Mouse (Mus musculus): ENCODE measurements around the gene Nup54. TPM values are rescaled to one million over a fixed set of nuclear protein-coding genes. Genes with fewer than 3 reads are reported as not detected.

Gene Nup54
- polyA plus RNA-seq, 1 experiment from 2014 or later, result 51.0 TPM

GRCm38 (mm10) chr5:92386643-92387042 lies 48.4 kb downstream of the Nup54 start:
- Histone ChIP-seq H3K27me3 (peaks cover 14% of the 10 kb centered on the region), H3K27ac (no peak overlapping the region), H3K4me2 (no peak overlapping the region), H3K36me3 (no peaks in the 10 kb centered on the region), H3K9me3 (no peaks in the 10 kb centered on the region), H3K4me3 (no peak overlapping the region), H3K9ac (no peak overlapping the region), H3K4me1 (replicated peaks) (peaks cover 7% of the 10 kb centered on the region; the same call in 1 of the 2 replicates)
- ATAC-seq (ENCODE audit: low FRiP score), result no peak
- 48% methylated on average over 6 of the region's 6 CpGs for WGBS

DNA sequence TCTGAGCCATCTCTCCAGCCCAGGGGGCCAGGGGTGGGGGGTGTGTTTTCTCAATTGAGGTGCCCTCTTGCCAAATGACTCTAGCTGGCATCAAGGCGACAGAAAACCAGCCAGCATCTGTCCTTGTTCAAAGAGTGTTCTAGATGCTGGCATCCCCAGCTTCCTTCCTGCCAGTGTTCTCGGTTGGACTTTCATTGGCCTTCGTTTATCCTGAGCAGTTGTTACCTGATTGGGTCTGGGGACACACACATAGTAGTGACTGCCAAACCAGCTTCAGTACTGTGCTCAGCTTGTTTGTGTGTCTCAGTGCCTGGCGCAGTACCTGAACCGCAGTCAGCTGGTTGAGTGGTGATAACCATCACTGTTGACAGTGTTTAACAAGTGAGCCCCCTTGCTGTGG lies 48.9 kb downstream of the Nup54 start:
- no peaks in the 10 kb centered on the region for H3K9me3 ChIP-seq

DNA sequence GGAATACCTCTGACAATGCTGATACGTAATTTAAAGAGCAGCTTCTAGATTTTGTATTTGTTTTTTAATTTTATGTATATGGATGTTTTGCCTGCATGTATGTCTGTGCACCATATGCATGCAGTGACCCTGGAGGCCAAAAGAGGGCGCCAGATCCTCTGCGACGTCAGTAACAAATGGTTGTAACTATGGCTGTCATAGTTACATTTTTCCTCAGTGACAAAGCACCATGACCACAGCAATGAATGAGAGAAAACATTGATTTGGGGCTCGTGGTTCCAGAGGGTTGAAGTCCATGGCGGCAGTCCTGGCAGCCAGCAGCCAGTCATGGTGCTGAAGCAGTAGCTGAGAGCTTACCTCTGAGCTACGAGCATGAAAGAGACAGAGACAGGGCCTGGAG lies 50.2 kb downstream of the Nup54 start:
- 48% methylated on average over 7 of the region's 7 CpGs for WGBS
- Histone ChIP-seq H3K4me1 (replicated peaks) (peaks cover 7% of the 10 kb centered on the region; the same call in 1 of the 2 replicates), H3K9ac (no peak overlapping the region), H3K4me3 (no peak overlapping the region), H3K27me3 (no peaks in the 10 kb centered on the region), H3K36me3 (no peaks in the 10 kb centered on the region), H3K9me3 (no peaks in the 10 kb centered on the region), H3K4me2 (no peak overlapping the region), H3K27ac (no peak overlapping the region)
- no peak for ATAC-seq (ENCODE audit: low FRiP score)

More for the DNA sequence above, 48.9 kb downstream of the Nup54 start:
- 93% methylated on average over 5 of the region's 5 CpGs for WGBS
- peaks cover 8% of the 10 kb centered on the region; the same call in 1 of the 2 replicates for H3K27me3 ChIP-seq
- H3K9ac ChIP-seq, result no peak overlapping the region
- no peak overlapping the region for H3K4me3 ChIP-seq
- H3K36me3 ChIP-seq, result no peaks in the 10 kb centered on the region
- H3K27ac ChIP-seq, result no peak overlapping the region
- ATAC-seq (ENCODE audit: low FRiP score), result no peak
- H3K4me2 ChIP-seq, result no peak overlapping the region
- H3K4me1 ChIP-seq (replicated peaks), result peaks cover 7% of the 10 kb centered on the region; the same call in 1 of the 2 replicates

DNA sequence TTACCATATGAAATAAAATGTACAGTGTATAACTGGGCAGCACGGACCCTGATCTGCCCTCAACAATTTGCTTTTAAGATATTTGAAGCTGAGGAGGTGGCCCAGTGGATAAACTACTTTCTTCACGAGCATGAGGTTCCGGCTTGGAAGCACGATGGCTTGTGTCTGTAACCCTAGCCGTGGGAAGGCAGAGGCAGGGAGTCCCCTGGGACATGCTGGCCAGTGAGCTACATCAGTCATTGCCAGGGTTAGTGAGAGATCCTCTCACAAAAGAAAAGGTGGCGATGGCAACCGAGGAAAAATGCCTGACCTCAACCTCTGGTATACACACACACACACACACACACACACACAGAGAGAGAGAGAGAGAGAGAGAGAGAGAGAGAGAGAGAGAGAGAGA lies 51.3 kb downstream of the Nup54 start:
- Histone ChIP-seq H3K9ac (no peak overlapping the region), H3K27ac (no peak overlapping the region)
- ATAC-seq (ENCODE audit: low FRiP score), result no peak; the same call in 1 of the 2 replicates

GRCm38 (mm10) chr5:92382349-92382679 lies 52.7 kb downstream of the Nup54 start:
- no peak overlapping the region for H3K4me2 ChIP-seq
- WGBS, result 66% methylated on average over 9 of the region's 9 CpGs
- no peak for ATAC-seq (ENCODE audit: low FRiP score)

More for the DNA sequence above, 51.3 kb downstream of the Nup54 start:
- 37% methylated on average over 7 of the region's 7 CpGs for WGBS
- peaks cover 7% of the 10 kb centered on the region; the same call in 1 of the 2 replicates for H3K4me1 ChIP-seq (replicated peaks)
- no peak overlapping the region for H3K4me2 ChIP-seq
- H3K9me3 ChIP-seq, result no peaks in the 10 kb centered on the region
- H3K4me3 ChIP-seq, result no peak overlapping the region
- H3K36me3 ChIP-seq, result no peaks in the 10 kb centered on the region
- no peaks in the 10 kb centered on the region for H3K27me3 ChIP-seq

GRCm38 (mm10) chr5:92381550-92382348 lies 53.3 kb downstream of the Nup54 start:
- ATAC-seq (ENCODE audit: low FRiP score), result peak; percentile 81
- no peaks in the 10 kb centered on the region for H3K27me3 ChIP-seq
- no peak overlapping the region for H3K4me3 ChIP-seq
- no peaks in the 10 kb centered on the region for H3K36me3 ChIP-seq
- no peak overlapping the region for H3K9ac ChIP-seq
- H3K27ac ChIP-seq, result no peak overlapping the region
- peaks cover 7% of the 10 kb centered on the region; the same call in 1 of the 2 replicates for H3K4me1 ChIP-seq (replicated peaks)
- WGBS, result 42% methylated on average over 12 of the region's 12 CpGs
- no peak overlapping the region for H3K4me2 ChIP-seq
- H3K9me3 ChIP-seq, result no peaks in the 10 kb centered on the region

More at GRCm38 (mm10) chr5:92382349-92382679, 52.7 kb downstream of the Nup54 start:
- Histone ChIP-seq H3K9ac (no peak overlapping the region), H3K9me3 (no peaks in the 10 kb centered on the region), H3K36me3 (no peaks in the 10 kb centered on the region), H3K4me1 (replicated peaks) (peaks cover 7% of the 10 kb centered on the region; the same call in 1 of the 2 replicates), H3K27ac (no peak overlapping the region), H3K4me3 (no peak overlapping the region), H3K27me3 (no peaks in the 10 kb centered on the region)

DNA sequence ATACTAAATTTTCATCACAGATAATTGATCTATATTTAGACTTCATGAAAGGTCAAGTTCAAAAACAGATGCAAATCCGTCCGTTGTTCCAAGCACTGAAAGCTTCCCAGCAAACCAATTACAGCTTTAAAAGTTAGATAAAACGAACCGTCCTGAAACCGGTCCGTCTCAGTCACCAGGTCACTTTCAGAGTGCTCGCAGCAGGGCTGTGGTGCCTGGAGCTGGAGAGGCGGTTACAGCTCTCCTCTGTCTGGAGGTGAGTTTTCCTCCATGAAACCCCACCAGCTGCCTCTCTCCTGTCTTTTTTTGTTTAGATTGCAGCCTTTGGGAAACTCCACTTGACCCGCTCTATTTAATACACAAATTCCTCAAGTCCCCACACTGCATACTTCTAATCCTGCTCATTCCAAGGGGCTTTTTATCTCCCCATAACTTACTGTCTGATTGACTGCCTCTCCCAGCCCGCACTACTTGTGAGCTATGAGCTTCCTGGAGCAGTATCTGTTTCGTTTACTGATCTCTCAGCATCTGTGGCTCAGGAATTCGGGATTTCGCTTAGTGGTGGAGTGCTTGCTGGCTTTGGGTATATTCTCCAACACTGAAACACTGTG lies 58.1 kb downstream of the Nup54 start:
- no peak overlapping the region for H3K27ac ChIP-seq
- no peaks in the 10 kb centered on the region for H3K4me1 ChIP-seq (replicated peaks)
- H3K9ac ChIP-seq, result no peak overlapping the region
- no peaks in the 10 kb centered on the region for H3K9me3 ChIP-seq
- no peaks in the 10 kb centered on the region for H3K27me3 ChIP-seq
- no peaks in the 10 kb centered on the region for H3K36me3 ChIP-seq
- no peak for ATAC-seq (ENCODE audit: low FRiP score)
- no peak overlapping the region for H3K4me2 ChIP-seq
- WGBS, result 60% methylated on average over 13 of the region's 13 CpGs
- H3K4me3 ChIP-seq, result no peak overlapping the region

DNA sequence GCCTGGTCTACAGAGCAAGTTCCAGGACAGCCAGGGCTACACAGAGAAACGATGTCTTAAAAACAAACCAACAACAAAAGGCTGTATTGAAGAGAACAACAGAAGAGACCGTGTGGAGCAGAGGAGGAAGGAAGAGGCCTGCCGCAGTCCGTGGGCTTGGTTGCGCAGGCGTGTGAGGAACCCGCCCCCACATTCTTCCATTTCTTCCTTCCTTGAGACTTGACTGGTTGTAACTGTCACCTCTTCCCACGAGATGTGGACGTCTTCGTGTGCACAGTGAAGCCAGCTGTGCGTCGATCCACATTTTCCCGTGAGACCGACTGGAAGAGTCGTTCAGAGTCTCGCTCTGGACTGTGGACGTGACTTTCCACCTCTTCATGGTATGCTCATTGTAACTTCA lies 59.7 kb downstream of the Nup54 start:
- H3K9me3 ChIP-seq, result no peaks in the 10 kb centered on the region
- no peaks in the 10 kb centered on the region for H3K36me3 ChIP-seq
- ATAC-seq (ENCODE audit: low FRiP score), result no peak
- H3K4me2 ChIP-seq, result no peak overlapping the region
- 79% methylated on average over 17 of the region's 17 CpGs for WGBS
- no peak overlapping the region for H3K9ac ChIP-seq
- peaks cover 10% of the 10 kb centered on the region for H3K4me1 ChIP-seq (replicated peaks)
- H3K27me3 ChIP-seq, result no peaks in the 10 kb centered on the region
- no peak overlapping the region for H3K4me3 ChIP-seq
- no peak overlapping the region for H3K27ac ChIP-seq

GRCm38 (mm10) chr5:92374721-92375142 lies 60.3 kb downstream of the Nup54 start:
- Histone ChIP-seq H3K4me3 (no peak overlapping the region), H3K9ac (no peak overlapping the region), H3K27me3 (no peaks in the 10 kb centered on the region), H3K4me2 (no peak overlapping the region), H3K36me3 (no peaks in the 10 kb centered on the region), H3K27ac (no peak overlapping the region), H3K4me1 (replicated peaks) (peaks cover 11% of the 10 kb centered on the region), H3K9me3 (no peaks in the 10 kb centered on the region)
- no peak for ATAC-seq (ENCODE audit: low FRiP score)
- 72% methylated on average over 6 of the region's 6 CpGs for WGBS

- H3K4me1 ChIP-seq (replicated peaks), result peaks cover 18% of the 10 kb centered on the region
- no peak overlapping the region for H3K27ac ChIP-seq
- H3K9ac ChIP-seq, result no peak overlapping the region
- H3K4me3 ChIP-seq, result no peak overlapping the region
- H3K4me2 ChIP-seq, result no peak overlapping the region
- H3K9me3 ChIP-seq, result no peaks in the 10 kb centered on the region
- ATAC-seq (ENCODE audit: low FRiP score), result no peak
- WGBS, result 84% methylated on average over 2 of the region's 2 CpGs
- H3K36me3 ChIP-seq, result no peaks in the 10 kb centered on the region
- H3K27me3 ChIP-seq, result no peaks in the 10 kb centered on the region
Measured at GRCm38 (mm10) chr5:92372605-92373004, 62.4 kb downstream of the Nup54 start.

- Histone ChIP-seq H3K4me1 (replicated peaks) (peaks cover 18% of the 10 kb centered on the region), H3K9ac (no peak overlapping the region), H3K4me2 (no peak overlapping the region), H3K9me3 (no peaks in the 10 kb centered on the region), H3K27me3 (no peaks in the 10 kb centered on the region), H3K27ac (peak overlapping the region; percentile 44; the same call in 1 of the 2 replicates), H3K36me3 (no peaks in the 10 kb centered on the region), H3K4me3 (no peak overlapping the region)
- WGBS, result 57% methylated on average over 14 of the region's 14 CpGs
- ATAC-seq (ENCODE audit: low FRiP score), result peak; percentile 38; the same call in 1 of the 2 replicates
Measured at GRCm38 (mm10) chr5:92371361-92371976, 63.5 kb downstream of the Nup54 start.

DNA sequence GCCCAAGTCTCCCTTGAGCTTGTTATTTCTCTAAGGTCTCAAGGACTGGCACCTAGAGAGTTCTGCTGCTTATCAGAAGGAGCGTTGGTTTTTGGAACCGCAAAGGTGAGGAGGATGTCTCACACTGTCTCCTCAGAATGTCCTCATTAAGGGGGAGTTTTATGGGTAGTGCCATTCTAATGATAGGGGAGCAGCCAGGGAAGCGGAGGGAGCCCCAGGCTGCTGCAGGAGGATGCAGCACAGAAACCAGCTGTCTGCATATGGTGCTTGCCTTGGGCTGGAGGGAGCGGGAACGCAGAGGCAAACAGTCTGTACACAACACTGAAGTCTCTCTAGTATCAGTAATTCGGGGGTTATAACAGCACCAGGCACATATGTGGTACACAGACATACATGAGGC lies 64.1 kb downstream of the Nup54 start:
- Histone ChIP-seq H3K27ac (peak overlapping the region; percentile 44; the same call in 1 of the 2 replicates), H3K36me3 (no peaks in the 10 kb centered on the region), H3K27me3 (no peaks in the 10 kb centered on the region), H3K4me2 (no peak overlapping the region), H3K4me1 (replicated peaks) (peaks cover 18% of the 10 kb centered on the region), H3K4me3 (no peak overlapping the region), H3K9ac (no peak overlapping the region), H3K9me3 (no peaks in the 10 kb centered on the region)
- WGBS, result 72% methylated on average over 6 of the region's 6 CpGs
- peak; percentile 19; the same call in 1 of the 2 replicates for ATAC-seq (ENCODE audit: low FRiP score)
